Mouse (Mus musculus): Measurements from ENCODE around the gene Plcxd2. TPM values are rescaled to one million over a fixed set of nuclear protein-coding genes. Genes with fewer than 3 reads are reported as not detected.
A peak's percentile ranks its signal among the peaks of the same experiment; 100 is the strongest.

The Plcxd2 gene
- polyA plus RNA-seq (2012; ENCODE audit: insufficient read depth, insufficient read length, missing spikeins): 0.56 and 0.86 TPM in 2 replicates

- H3K27ac ChIP-seq (ENCODE audit: insufficient read depth, low read depth, low read length): peak within 1 kb of the TSS; percentile 63
- TF ChIP-seq CTCF (IDR thresholded peaks at IDR 0.05; ENCODE audit: low read depth, low read length) (no peak), POLR2A (IDR thresholded peaks at IDR 0.05; ENCODE audit: borderline replicate concordance, low read depth, low read length) (no peak)
- peaks cover 14% of the 10 kb centered on the region for H3K4me1 ChIP-seq (ENCODE audit: control insufficient read depth, insufficient read depth, low read length)
- peak within 1 kb of the TSS; percentile 79 for H3K4me3 ChIP-seq (ENCODE audit: insufficient read depth, low read length)
These were observed at the start of gene Plcxd2 for GRCm38 (mm10) chr16:46010153-46010905. Plcxd2 (minus strand) TSS chr16:46010218.

- no peak for TF ChIP-seq CTCF (IDR thresholded peaks at IDR 0.05; ENCODE audit: low read depth, low read length)
- no peak for TF ChIP-seq POLR2A (IDR thresholded peaks at IDR 0.05; ENCODE audit: borderline replicate concordance, low read depth, low read length)
- H3K27ac ChIP-seq (ENCODE audit: insufficient read depth, low read depth, low read length): no peak overlapping the region
- H3K4me1 ChIP-seq (ENCODE audit: control insufficient read depth, insufficient read depth, low read length): no peaks in the 10 kb centered on the region
- H3K4me3 ChIP-seq (ENCODE audit: insufficient read depth, low read length): no peak overlapping the region
These were observed 36.9 kb upstream of the Plcxd2 start for GRCm38 (mm10) chr16:46046906-46047305.

- Histone ChIP-seq H3K4me3 (ENCODE audit: insufficient read depth, low read length) (no peak overlapping the region), H3K27ac (ENCODE audit: insufficient read depth, low read depth, low read length) (no peak overlapping the region), H3K4me1 (ENCODE audit: control insufficient read depth, insufficient read depth, low read length) (no peaks in the 10 kb centered on the region)
- no peak for TF ChIP-seq POLR2A (IDR thresholded peaks at IDR 0.05; ENCODE audit: borderline replicate concordance, low read depth, low read length)
- TF ChIP-seq CTCF (IDR thresholded peaks at IDR 0.05; ENCODE audit: low read depth, low read length): no peak
These were observed 26.2 kb upstream of the Plcxd2 start for GRCm38 (mm10) chr16:46036261-46036660.

- H3K4me1 ChIP-seq (ENCODE audit: control insufficient read depth, insufficient read depth, low read length): no peaks in the 10 kb centered on the region
- no peak for TF ChIP-seq POLR2A (IDR thresholded peaks at IDR 0.05; ENCODE audit: borderline replicate concordance, low read depth, low read length)
- TF ChIP-seq CTCF (IDR thresholded peaks at IDR 0.05; ENCODE audit: low read depth, low read length): no peak
- H3K4me3 ChIP-seq (ENCODE audit: insufficient read depth, low read length): no peak overlapping the region
- H3K27ac ChIP-seq (ENCODE audit: insufficient read depth, low read depth, low read length): no peak overlapping the region
These were observed 23.9 kb upstream of the Plcxd2 start for GRCm38 (mm10) chr16:46033896-46034295.

- no peak for TF ChIP-seq CTCF (IDR thresholded peaks at IDR 0.05; ENCODE audit: low read depth, low read length)
- no peak for TF ChIP-seq POLR2A (IDR thresholded peaks at IDR 0.05; ENCODE audit: borderline replicate concordance, low read depth, low read length)
- no peak overlapping the region for H3K4me3 ChIP-seq (ENCODE audit: insufficient read depth, low read length)
- no peak overlapping the region for H3K27ac ChIP-seq (ENCODE audit: insufficient read depth, low read depth, low read length)
- H3K4me1 ChIP-seq (ENCODE audit: control insufficient read depth, insufficient read depth, low read length): no peaks in the 10 kb centered on the region
These were observed 13.0 kb upstream of the Plcxd2 start for GRCm38 (mm10) chr16:46022958-46023491.

- no peak overlapping the region for H3K27ac ChIP-seq (ENCODE audit: insufficient read depth, low read depth, low read length)
- TF ChIP-seq CTCF (IDR thresholded peaks at IDR 0.05; ENCODE audit: low read depth, low read length) (peak; percentile 51), POLR2A (IDR thresholded peaks at IDR 0.05; ENCODE audit: borderline replicate concordance, low read depth, low read length) (no peak)
- H3K4me1 ChIP-seq (ENCODE audit: control insufficient read depth, insufficient read depth, low read length): no peaks in the 10 kb centered on the region
- H3K4me3 ChIP-seq (ENCODE audit: insufficient read depth, low read length): no peak overlapping the region
These were observed 12.3 kb upstream of the Plcxd2 start for GRCm38 (mm10) chr16:46022189-46022928.

GRCm38 (mm10) chr16:46021302-46021701 lies 11.3 kb upstream of the Plcxd2 start:
- Histone ChIP-seq H3K4me3 (ENCODE audit: insufficient read depth, low read length) (no peak overlapping the region), H3K4me1 (ENCODE audit: control insufficient read depth, insufficient read depth, low read length) (no peaks in the 10 kb centered on the region), H3K27ac (ENCODE audit: insufficient read depth, low read depth, low read length) (no peak overlapping the region)
- no peak for TF ChIP-seq CTCF (IDR thresholded peaks at IDR 0.05; ENCODE audit: low read depth, low read length)
- no peak for TF ChIP-seq POLR2A (IDR thresholded peaks at IDR 0.05; ENCODE audit: borderline replicate concordance, low read depth, low read length)

GRCm38 (mm10) chr16:46020396-46020795 lies 10.4 kb upstream of the Plcxd2 start:
- no peaks in the 10 kb centered on the region for H3K4me1 ChIP-seq (ENCODE audit: control insufficient read depth, insufficient read depth, low read length)
- no peak for TF ChIP-seq POLR2A (IDR thresholded peaks at IDR 0.05; ENCODE audit: borderline replicate concordance, low read depth, low read length)
- TF ChIP-seq CTCF (IDR thresholded peaks at IDR 0.05; ENCODE audit: low read depth, low read length): no peak
- H3K27ac ChIP-seq (ENCODE audit: insufficient read depth, low read depth, low read length): no peak overlapping the region
- H3K4me3 ChIP-seq (ENCODE audit: insufficient read depth, low read length): no peak overlapping the region

- H3K27ac ChIP-seq (ENCODE audit: insufficient read depth, low read depth, low read length): no peak overlapping the region
- no peak overlapping the region for H3K4me3 ChIP-seq (ENCODE audit: insufficient read depth, low read length)
- TF ChIP-seq POLR2A (IDR thresholded peaks at IDR 0.05; ENCODE audit: borderline replicate concordance, low read depth, low read length) (no peak), CTCF (IDR thresholded peaks at IDR 0.05; ENCODE audit: low read depth, low read length) (no peak)
- no peaks in the 10 kb centered on the region for H3K4me1 ChIP-seq (ENCODE audit: control insufficient read depth, insufficient read depth, low read length)
These were observed 9.8 kb upstream of the Plcxd2 start for GRCm38 (mm10) chr16:46019799-46020198.

GRCm38 (mm10) chr16:46019359-46019758 lies 9.3 kb upstream of the Plcxd2 start:
- H3K4me3 ChIP-seq (ENCODE audit: insufficient read depth, low read length): no peak overlapping the region
- TF ChIP-seq POLR2A (IDR thresholded peaks at IDR 0.05; ENCODE audit: borderline replicate concordance, low read depth, low read length) (no peak), CTCF (IDR thresholded peaks at IDR 0.05; ENCODE audit: low read depth, low read length) (no peak)
- no peaks in the 10 kb centered on the region for H3K4me1 ChIP-seq (ENCODE audit: control insufficient read depth, insufficient read depth, low read length)
- H3K27ac ChIP-seq (ENCODE audit: insufficient read depth, low read depth, low read length): no peak overlapping the region

Measured in bone marrow macrophage, adult 2 months (primary cell).